ENCODE assay signal across 15 mouse cellular contexts in the genomic region with DNA sequence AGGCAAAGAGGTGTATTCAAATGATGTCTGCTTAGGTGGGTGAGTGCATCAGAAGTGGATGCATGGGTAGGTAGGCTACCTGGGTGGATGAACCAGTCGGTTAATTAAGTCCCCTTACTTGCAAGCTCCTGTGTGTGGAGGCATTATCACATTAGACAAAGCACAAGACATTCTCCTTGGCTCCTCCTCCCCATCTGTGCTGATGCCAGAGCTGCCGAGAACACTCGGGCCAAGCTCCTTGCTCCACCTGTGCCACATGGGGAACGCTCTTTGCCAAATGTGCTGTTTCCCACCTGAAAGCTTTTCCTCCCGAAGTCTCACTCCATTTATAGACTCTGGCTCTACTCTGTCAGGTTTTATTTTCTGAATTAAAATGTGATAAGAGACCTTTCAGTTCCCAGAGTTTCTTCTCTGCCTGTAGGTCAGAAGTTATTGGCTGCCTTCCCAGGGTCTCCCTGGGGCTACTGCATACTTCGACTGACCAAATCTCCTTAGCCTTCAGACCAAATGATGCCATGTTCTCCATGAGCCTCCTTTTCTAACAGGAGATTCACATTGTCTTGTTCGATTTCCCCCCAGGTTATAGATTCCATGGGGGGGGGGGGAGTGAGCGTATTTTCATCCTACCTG. TPM values are rescaled to one million over a fixed set of nuclear protein-coding genes. Genes with fewer than 3 reads are reported as not detected.
DNase-seq lines count a peak whose midpoint lies in the region; ATAC-seq and TF ChIP-seq lines count a peak whose summit lies in the region.
"Had no signal": no experiment of that assay in that cellular context is flagged by ENCODE, and none has a peak within 500 bp of the region (broad histone marks: within the 10 kb centered on the region; RNA-seq: fewer than 3 reads in every experiment).

No protein-coding gene starts in this region.

- peak overlapping the region; percentile 19 for H3K4me2 ChIP-seq in heart, embryonic 16.5 days (ENCODE audit: low read depth, low read length)
- no peak overlapping the region for H3K4me2 ChIP-seq in liver, embryonic 11.5 days
- H3K4me2 ChIP-seq: intestine, embryonic 15.5 days; midbrain, embryonic 11.5 days had no signal

- no peaks in the 10 kb centered on the region for H3K79me2 ChIP-seq in heart, adult 2 months (replicated peaks; ENCODE audit: control insufficient read depth, insufficient read depth, low read length)

- DNase-seq in adrenal gland, postnatal 10 days, result peak; percentile 68
- DNase-seq in adrenal gland, adult 18-20 months (ENCODE audit: low spot score in 2 of 2), result no peak
- DNase-seq in heart, adult 2 months, result no peak
- DNase-seq in ovary, adult 18-20 months (ENCODE audit: low spot score), result peak; percentile 19
- no peak for DNase-seq in ovary, postnatal 10 days (ENCODE audit: low spot score)
- DNase-seq in c-Kit-positive CD71-positive TER-119-positive erythroid progenitor cells, embryonic 14.5 days (ENCODE audit: low spot score), result no peak
- no peak for DNase-seq in liver, embryonic 11.5 days (ENCODE audit: low spot score)
- DNase-seq: liver, postnatal 0 days; right cerebral cortex, postnatal 14 days; thymus, postnatal 25 days had no signal

- peak overlapping the region; percentile 43; the same call in 1 of the 2 replicates for H3K27ac ChIP-seq in heart, embryonic 16.5 days (ENCODE audit: low read length)
- H3K27ac ChIP-seq in heart, adult 2 months, result no peak overlapping the region; the same call in 1 of the 2 replicates
- H3K27ac ChIP-seq in liver, embryonic 11.5 days (ENCODE audit: low read depth, low read length), result no peak overlapping the region
- H3K27ac ChIP-seq: intestine, embryonic 15.5 days; layer of hippocampus, adult 2 months; left cerebral cortex, adult 2 months had no signal

- peaks cover 27% of the 10 kb centered on the region for H3K4me1 ChIP-seq in heart, embryonic 16.5 days (ENCODE audit: control insufficient read depth, insufficient read depth, low read length)
- H3K4me1 ChIP-seq in heart, adult 2 months (ENCODE audit: control insufficient read depth, insufficient read depth, low read length), result peaks cover 11% of the 10 kb centered on the region
- H3K4me1 ChIP-seq in liver, embryonic 11.5 days (replicated peaks; ENCODE audit: control insufficient read depth, insufficient read depth, low read length), result peaks cover 2% of the 10 kb centered on the region; the same call in 1 of the 2 replicates

- H3K9ac ChIP-seq in heart, embryonic 16.5 days (ENCODE audit: low read length), result no peak overlapping the region
- H3K9ac ChIP-seq in heart, adult 2 months (ENCODE audit: low read depth, low read length), result no peak overlapping the region
- no peak overlapping the region for H3K9ac ChIP-seq in liver, embryonic 11.5 days (ENCODE audit: low read depth, low read length)
- H3K9ac ChIP-seq: intestine, embryonic 15.5 days; liver, postnatal 0 days had no signal

- WGBS in heart, embryonic 16.5 days, result 57% methylated on average over 8 of the region's 8 CpGs
- WGBS in heart, adult 2 months, result 44% methylated on average over 8 of the region's 8 CpGs
- WGBS in liver, embryonic 11.5 days, result 80% methylated on average over 8 of the region's 8 CpGs

- H3K36me3 ChIP-seq in heart, embryonic 16.5 days (ENCODE audit: control insufficient read depth, insufficient read depth), result no peaks in the 10 kb centered on the region
- no peaks in the 10 kb centered on the region for H3K36me3 ChIP-seq in heart, adult 2 months (ENCODE audit: control insufficient read depth, insufficient read depth, low read length)
- no peaks in the 10 kb centered on the region for H3K36me3 ChIP-seq in liver, embryonic 11.5 days (ENCODE audit: control insufficient read depth, insufficient read depth, low read length)
- H3K36me3 ChIP-seq: intestine, embryonic 15.5 days had no signal

- no peaks in the 10 kb centered on the region for H3K27me3 ChIP-seq in heart, embryonic 16.5 days (ENCODE audit: control insufficient read depth, insufficient read depth, low read length)
- no peaks in the 10 kb centered on the region for H3K27me3 ChIP-seq in heart, adult 2 months (ENCODE audit: control insufficient read depth, insufficient read depth, low read length)
- no peaks in the 10 kb centered on the region for H3K27me3 ChIP-seq in liver, embryonic 11.5 days (replicated peaks; ENCODE audit: control insufficient read depth, insufficient read depth, low read length)
- H3K27me3 ChIP-seq: intestine, embryonic 15.5 days had no signal

- intact Hi-C loops in heart, adult 2 months (cut with DNase I), result no loop called here

- no peak for ATAC-seq in heart, embryonic 16.5 days (replicated peaks; ENCODE audit: extremely low read depth, insufficient read depth, low FRiP score)
- no peak for ATAC-seq in liver, embryonic 11.5 days (replicated peaks; ENCODE audit: low FRiP score)
- ATAC-seq: intestine, embryonic 15.5 days; liver, postnatal 0 days had no signal

- no peak for TF ChIP-seq POLR2A in heart, adult 2 months (IDR thresholded peaks at IDR 0.05; ENCODE audit: insufficient read depth, low read depth, low read length)

- no peak overlapping the region for H3K4me3 ChIP-seq in heart, embryonic 16.5 days (ENCODE audit: low read length)
- H3K4me3 ChIP-seq in heart, adult 2 months, result no peak overlapping the region
- H3K4me3 ChIP-seq in liver, embryonic 11.5 days (ENCODE audit: low read depth, low read length), result no peak overlapping the region
- H3K4me3 ChIP-seq: intestine, embryonic 15.5 days; layer of hippocampus, adult 2 months; left cerebral cortex, adult 2 months had no signal

- no peak for TF ChIP-seq EP300 in heart, adult 2 months (IDR thresholded peaks at IDR 0.05; ENCODE audit: insufficient read depth, low read depth, low read length)

- no peaks in the 10 kb centered on the region for H3K9me3 ChIP-seq in heart, embryonic 16.5 days (replicated peaks; ENCODE audit: control insufficient read depth, low read length)
- H3K9me3 ChIP-seq in liver, embryonic 11.5 days (ENCODE audit: control insufficient read depth, low read length), result no peaks in the 10 kb centered on the region
- H3K9me3 ChIP-seq: intestine, embryonic 15.5 days had no signal

- TF ChIP-seq CTCF in heart, adult 2 months (IDR thresholded peaks at IDR 0.05), result no peak

RNA-seq across cellular contexts. Expression of a gene that starts 20.5 kb away (rescaled TPM):
- 1 to 10 TPM; 7.2 to 7.4 TPM for total RNA-seq in adrenal gland, postnatal 10 days (2021)
- 1 to 10 TPM; 2.0 to 7.8 TPM for total RNA-seq in adrenal gland, adult 18-20 months (2021)
- 2.7 and 4.2 TPM in 2 replicates for polyA plus RNA-seq in heart, embryonic 16.5 days (2015; fragmentation: Nextera tagmentation; extraction: Ambion mirVana)
- 10 to 100 TPM; 18.0 to 28.4 TPM for total RNA-seq in heart, adult 2 months (2021)
- 18.3 and 20.5 TPM in 2 replicates for polyA plus RNA-seq in heart, adult 2 months (2012; rRNA removed)
- 0.34 and 0.35 TPM in 2 replicates for polyA plus RNA-seq in liver, embryonic 11.5 days (2014; fragmentation: Nextera tagmentation; extraction: Ambion mirVana)

Comparison
In these comparisons a context has a peak if more than half of its experiments do, and no peak if none do; other contexts are left out.
1. DNase-seq: peak in adrenal gland, postnatal 10 days (single experiment) and ovary, adult 18-20 months (single experiment); none in adrenal gland, adult 18-20 months (0 of 2), heart, adult 2 months (0 of 2), ovary, postnatal 10 days (single experiment), c-Kit-positive CD71-positive TER-119-positive erythroid progenitor cells, embryonic 14.5 days (single experiment) and liver, embryonic 11.5 days (single experiment).